Mouse (Mus musculus) heart, embryonic 13.5 days (tissue): Measurements from ENCODE around the gene Mafk. TPM values are rescaled to one million over a fixed set of nuclear protein-coding genes. Genes with fewer than 3 reads are reported as not detected.
A peak's percentile ranks its signal among the peaks of the same experiment; 100 is the strongest.
"Not testable (repeated sequence)": the region's sequence is repeated elsewhere in the genome, so short reads cannot be mapped to it uniquely, and the experiment has no call there.

ENCODE experiments used
- ATAC-seq: fragments of 200-750 bp; cut with Nextera tagmentation; 2 replicates; pipeline ENCODE4 v1.8.0; 2017; ENCODE audit warnings: moderate TSS enrichment; ENCODE audit not compliant: insufficient number of reproducible peaks, low FRiP score, low TSS enrichment; ENCODE audit errors: extremely low read depth
- H3K27ac ChIP-seq: fragments of 300-500 bp; sonication (generic); replicated peaks from 2 replicates; pipeline ENCODE4 v1.5.1; 2015; ENCODE audit warnings: moderate library complexity, mild to moderate bottlenecking, inconsistent platforms
- H3K27me3 ChIP-seq: fragments of 300-500 bp; sonication (generic); replicated peaks from 2 replicates; pipeline ENCODE4 v1.6.1; 2015; ENCODE audit warnings: mild to moderate bottlenecking, inconsistent platforms
- H3K36me3 ChIP-seq: fragments of 300-500 bp; sonication (generic); 2 replicates; pipeline ENCODE4 v1.6.1; 2015; ENCODE audit warnings: mild to moderate bottlenecking, inconsistent platforms
- H3K4me1 ChIP-seq: fragments of 300-500 bp; sonication (generic); 2 replicates; pipeline ENCODE4 v1.6.1; 2015; ENCODE audit warnings: inconsistent platforms
- H3K4me2 ChIP-seq: fragments of 300-500 bp; sonication (generic); 2 replicates; pipeline ENCODE4 v1.6.1; 2015; ENCODE audit warnings: inconsistent platforms, mild to moderate bottlenecking, moderate library complexity
- H3K4me3 ChIP-seq: fragments of 300-500 bp; sonication (generic); 2 replicates; pipeline ENCODE4 v1.5.1; 2015; ENCODE audit warnings: moderate library complexity, mild to moderate bottlenecking, inconsistent platforms
- H3K9ac ChIP-seq: fragments of 300-500 bp; sonication (generic); 2 replicates; pipeline ENCODE4 v1.6.1; 2015; ENCODE audit warnings: inconsistent platforms, mild to moderate bottlenecking, moderate library complexity
- H3K9me3 ChIP-seq: fragments of 300-500 bp; sonication (generic); 2 replicates; pipeline ENCODE4 v1.6.1; 2016; ENCODE audit warnings: inconsistent platforms
- WGBS: fragments of 180-500 bp; shearing (Covaris S2); methylation state at CpG from one replicate; pipeline ENCODE4 v1.1.7; 2015; ENCODE audit warnings: mixed read lengths; 5-methylcytosine and 5-hydroxymethylcytosine counted together
- polyA plus RNA-seq: library from polyadenylated mRNA; unstranded; fragments of >200 nt; fragmentation: Nextera tagmentation; extraction: Ambion mirVana; gene quantifications from 2 replicates; pipeline ENCODE4 v1.2.1, GENCODE M21; 2015

Mafk gene
- 17.6 and 21.7 TPM in 2 replicates for polyA plus RNA-seq

- ATAC-seq = peak; percentile 86
- WGBS = under 1% methylated on average over 92 of the region's 92 CpGs
- Histone ChIP-seq H3K27me3 (no peaks in the 10 kb centered on the region), H3K4me3 (peak within 1 kb of the TSS; percentile 98), H3K36me3 (no peaks in the 10 kb centered on the region), H3K9me3 (no peaks in the 10 kb centered on the region), H3K4me1 (peaks cover 52% of the 10 kb centered on the region), H3K4me2 (peak within 1 kb of the TSS; percentile 99), H3K9ac (peak within 1 kb of the TSS; percentile 94), H3K27ac (peak within 1 kb of the TSS; percentile 99)
These were observed at the start of gene Mafk for GRCm38 (mm10) chr5:139791227-139792158. Mafk (plus strand) TSS chr5:139791513.

GRCm38 (mm10) chr5:139742640-139743039, 48.7 kb upstream of the Mafk start:
- WGBS = 29% methylated on average over 3 of the region's 3 CpGs
- H3K27me3 ChIP-seq, H3K27ac ChIP-seq, H3K4me2 ChIP-seq, H3K9ac ChIP-seq, H3K36me3 ChIP-seq, H3K4me3 ChIP-seq, ATAC-seq, H3K9me3 ChIP-seq: not testable (repeated sequence)
- H3K4me1 ChIP-seq = peaks cover 10% of the 10 kb centered on the region

DNA sequence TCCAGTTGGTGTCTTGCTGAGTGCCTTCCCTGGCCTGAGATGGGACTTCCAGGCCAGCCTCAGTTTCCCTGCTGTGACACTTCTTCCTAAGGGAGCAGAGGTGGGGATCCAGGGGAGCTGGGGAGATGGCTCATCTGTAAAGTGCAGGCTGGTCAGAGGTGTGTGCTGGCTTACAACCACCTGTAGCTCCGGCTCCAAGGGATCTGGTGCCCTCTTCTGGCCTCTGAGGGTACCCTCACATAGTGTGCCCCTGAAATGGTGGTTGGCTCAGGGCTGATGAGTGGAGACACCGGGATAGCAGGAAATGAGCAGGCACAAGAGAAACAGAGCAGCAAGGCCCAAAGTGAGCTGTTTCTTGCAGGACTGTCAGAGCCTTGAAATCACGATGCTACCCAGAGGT, 45.5 kb upstream of the Mafk start:
- Histone ChIP-seq H3K4me2 (no peak overlapping the region), H3K36me3 (peaks cover 9% of the 10 kb centered on the region), H3K4me1 (peaks cover 3% of the 10 kb centered on the region; the same call in 1 of the 2 replicates), H3K9me3 (no peaks in the 10 kb centered on the region), H3K9ac (no peak overlapping the region), H3K27me3 (0 out of 2 replicates have a peak, but pooled peaks cover 4% of the 10 kb centered on the region), H3K27ac (no peak overlapping the region), H3K4me3 (no peak overlapping the region)
- 0 out of 2 replicates have a peak, but pooled peaks have one; percentile 17 for ATAC-seq
- WGBS = 5% methylated on average over 3 of the region's 3 CpGs

DNA sequence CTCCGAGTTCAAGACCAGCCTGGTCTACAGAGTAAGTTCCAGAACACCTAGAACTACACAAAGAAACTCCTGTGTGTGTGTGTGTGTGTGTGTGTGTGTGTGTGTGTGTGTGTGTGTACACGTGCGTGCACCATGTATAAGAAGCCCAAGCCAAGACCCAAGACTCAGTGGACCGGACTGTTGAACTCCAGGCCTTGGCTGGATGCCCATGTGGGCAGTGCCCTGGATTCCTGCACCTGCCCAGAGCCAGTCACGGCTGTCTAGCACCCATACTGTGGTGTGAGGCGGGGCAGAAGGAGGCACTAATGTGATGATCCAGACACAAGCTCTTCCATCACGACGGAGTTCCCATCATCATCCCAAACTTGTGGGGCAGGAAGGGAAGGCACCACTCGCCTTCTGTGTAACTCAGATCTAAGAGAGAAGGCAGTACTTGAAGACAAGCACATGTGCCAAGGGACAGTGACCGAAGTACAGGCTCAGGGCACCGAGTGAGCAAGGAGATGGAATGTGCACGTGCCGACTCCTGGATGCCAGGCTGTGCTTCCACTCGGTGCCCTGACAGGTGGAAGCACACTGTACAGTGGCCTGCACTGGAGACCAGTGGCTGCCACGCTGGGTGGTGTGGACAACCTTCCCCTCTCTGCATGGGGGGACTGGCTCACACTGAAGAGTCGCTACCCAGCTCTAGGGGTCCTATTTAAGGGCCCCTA, 41.7 kb upstream of the Mafk start:
- H3K36me3 ChIP-seq = peaks cover 44% of the 10 kb centered on the region
- no peak overlapping the region for H3K9ac ChIP-seq
- no peak overlapping the region for H3K4me3 ChIP-seq
- WGBS = 82% methylated on average over 16 of the region's 16 CpGs
- H3K4me1 ChIP-seq = no peaks in the 10 kb centered on the region
- H3K27ac ChIP-seq = no peak overlapping the region
- H3K9me3 ChIP-seq = no peaks in the 10 kb centered on the region
- 0 out of 2 replicates have a peak, but pooled peaks cover 4% of the 10 kb centered on the region for H3K27me3 ChIP-seq
- no peak for ATAC-seq
- H3K4me2 ChIP-seq = no peak overlapping the region

DNA sequence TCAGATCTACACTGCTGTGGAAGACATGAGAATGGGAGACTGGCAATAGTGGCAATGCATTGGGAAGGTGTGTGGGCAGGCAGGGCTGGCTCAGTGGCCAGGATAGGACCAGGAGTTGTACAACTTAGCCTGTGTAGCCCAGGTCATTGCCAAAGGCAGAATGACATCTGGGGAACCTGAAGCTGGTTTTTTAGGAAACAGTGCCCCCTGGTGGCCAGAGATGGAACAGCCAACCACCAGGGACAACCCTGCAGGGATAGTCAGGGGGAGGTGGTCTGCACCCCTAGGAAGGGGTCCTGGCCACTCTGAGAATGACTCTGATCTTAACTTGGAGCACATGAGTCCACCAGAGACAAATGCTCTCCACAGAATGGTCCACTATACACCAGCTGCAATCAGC, 40.8 kb upstream of the Mafk start:
- Histone ChIP-seq H3K36me3 (peaks cover 54% of the 10 kb centered on the region), H3K9me3 (no peaks in the 10 kb centered on the region), H3K4me3 (no peak overlapping the region), H3K4me1 (no peaks in the 10 kb centered on the region), H3K4me2 (no peak overlapping the region), H3K27ac (no peak overlapping the region), H3K27me3 (0 out of 2 replicates have a peak, but pooled peaks cover under 1% of the 10 kb centered on the region), H3K9ac (no peak overlapping the region)
- no peak for ATAC-seq

DNA sequence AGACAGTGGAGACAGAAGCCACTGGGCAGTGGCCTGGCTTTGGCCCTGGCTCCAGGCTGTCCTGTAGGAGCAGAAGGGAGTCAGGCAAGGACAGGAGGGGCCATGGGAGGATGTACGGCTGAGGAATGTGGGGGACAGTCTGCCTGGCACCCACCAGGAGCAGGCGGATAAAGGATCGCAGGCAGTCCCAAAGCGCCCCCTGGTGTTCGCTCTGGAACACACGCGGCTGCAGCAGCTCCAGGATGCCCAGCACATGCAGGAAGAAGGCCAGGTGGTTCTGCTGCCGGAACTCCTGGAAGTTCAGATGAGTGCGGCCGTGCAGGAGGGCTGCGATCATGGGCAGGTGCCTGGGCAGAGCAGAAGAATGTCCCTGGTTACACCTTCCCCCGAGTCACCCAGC, 36.6 kb upstream of the Mafk start:
- no peak overlapping the region for H3K9ac ChIP-seq
- no peak for ATAC-seq
- H3K4me1 ChIP-seq = no peaks in the 10 kb centered on the region
- no peaks in the 10 kb centered on the region for H3K9me3 ChIP-seq
- no peak overlapping the region for H3K27ac ChIP-seq
- peaks cover 96% of the 10 kb centered on the region for H3K36me3 ChIP-seq
- H3K27me3 ChIP-seq = no peaks in the 10 kb centered on the region
- H3K4me3 ChIP-seq = no peak overlapping the region
- H3K4me2 ChIP-seq = no peak overlapping the region
- WGBS = 29% methylated on average over 12 of the region's 12 CpGs

GRCm38 (mm10) chr5:139756135-139756534, 35.2 kb upstream of the Mafk start:
- Histone ChIP-seq H3K4me3 (no peak overlapping the region), H3K36me3 (peaks cover 98% of the 10 kb centered on the region), H3K9ac (no peak overlapping the region), H3K27ac (no peak overlapping the region), H3K9me3 (no peaks in the 10 kb centered on the region), H3K27me3 (no peaks in the 10 kb centered on the region), H3K4me1 (no peaks in the 10 kb centered on the region), H3K4me2 (no peak overlapping the region)
- ATAC-seq = no peak
- 84% methylated on average over 12 of the region's 12 CpGs for WGBS

DNA sequence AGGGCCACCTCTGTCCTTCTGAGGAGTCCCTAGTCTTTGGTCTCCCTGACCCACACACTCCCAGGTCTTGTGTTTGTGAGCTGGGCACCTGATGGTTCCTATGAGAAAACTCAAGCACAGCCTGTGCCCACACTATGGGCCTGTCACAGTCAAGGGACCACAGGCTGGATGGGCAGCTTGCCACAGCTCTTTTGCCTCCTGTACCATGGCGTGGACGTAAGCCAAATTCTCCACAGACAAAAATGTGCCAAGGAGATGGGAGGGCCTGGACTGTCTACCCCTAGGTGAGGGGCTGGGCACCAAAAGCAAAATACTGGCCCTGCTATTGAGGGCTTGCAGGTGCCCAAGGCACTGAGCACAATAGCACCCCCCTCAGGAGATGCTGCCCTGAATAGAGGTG, 34.7 kb upstream of the Mafk start:
- ATAC-seq = no peak
- WGBS = 96% methylated on average over 2 of the region's 2 CpGs
- peaks cover 98% of the 10 kb centered on the region for H3K36me3 ChIP-seq

DNA sequence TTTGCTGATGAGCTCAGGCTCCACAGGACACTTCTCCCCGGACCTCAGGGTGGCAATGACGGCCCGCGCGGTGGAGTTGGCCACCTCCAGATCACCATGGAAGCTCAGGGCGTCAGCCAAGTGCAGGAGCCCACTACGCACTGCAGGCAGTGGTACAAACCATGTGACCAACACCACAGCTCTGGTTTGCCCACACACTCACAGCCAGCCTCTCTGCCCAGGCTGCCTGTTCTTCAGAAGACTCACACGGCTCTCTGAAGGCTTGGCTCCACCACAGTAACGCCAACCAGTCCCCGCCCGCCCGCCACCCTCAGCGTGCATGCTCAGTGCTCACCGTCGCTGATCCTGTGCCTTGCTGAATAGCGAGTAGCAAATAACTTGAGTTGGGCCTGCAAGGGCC, 33.2 kb upstream of the Mafk start:
- no peaks in the 10 kb centered on the region for H3K9me3 ChIP-seq
- no peak overlapping the region for H3K4me3 ChIP-seq
- H3K27ac ChIP-seq = no peak overlapping the region
- H3K36me3 ChIP-seq = peaks cover 98% of the 10 kb centered on the region
- ATAC-seq = no peak
- no peak overlapping the region for H3K4me2 ChIP-seq
- WGBS = 82% methylated on average over 16 of the region's 16 CpGs
- no peaks in the 10 kb centered on the region for H3K27me3 ChIP-seq
- no peaks in the 10 kb centered on the region for H3K4me1 ChIP-seq
- H3K9ac ChIP-seq = no peak overlapping the region

More for the DNA sequence above, 34.7 kb upstream of the Mafk start:
- H3K27me3 ChIP-seq = no peaks in the 10 kb centered on the region
- H3K9ac ChIP-seq = no peak overlapping the region
- H3K4me2 ChIP-seq = no peak overlapping the region
- no peak overlapping the region for H3K27ac ChIP-seq
- H3K4me3 ChIP-seq = no peak overlapping the region
- no peaks in the 10 kb centered on the region for H3K9me3 ChIP-seq
- H3K4me1 ChIP-seq = no peaks in the 10 kb centered on the region

DNA sequence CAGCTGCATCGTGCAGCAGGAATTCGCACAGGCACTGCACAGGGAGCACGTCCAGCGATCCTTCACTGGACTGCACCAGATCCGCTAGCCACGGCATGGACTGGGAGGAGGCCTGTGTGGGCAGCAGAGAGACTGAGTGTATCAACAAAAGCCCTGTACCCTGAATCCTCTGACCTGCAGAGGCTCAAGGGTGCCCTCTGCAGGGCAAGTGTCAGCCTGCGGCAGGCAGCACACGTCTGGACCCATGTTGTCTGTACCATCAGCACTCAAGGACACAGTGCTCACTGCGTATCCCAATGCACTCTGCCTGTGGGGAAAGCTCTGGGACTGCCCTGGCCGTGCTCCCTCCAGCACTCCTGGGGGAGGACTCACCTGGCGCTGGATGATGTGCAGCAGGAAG, 27.0 kb upstream of the Mafk start:
- Histone ChIP-seq H3K27ac (no peak overlapping the region), H3K9me3 (no peaks in the 10 kb centered on the region), H3K4me1 (no peaks in the 10 kb centered on the region), H3K36me3 (peaks cover 100% of the 10 kb centered on the region), H3K4me3 (no peak overlapping the region), H3K27me3 (no peaks in the 10 kb centered on the region), H3K9ac (no peak overlapping the region), H3K4me2 (no peak overlapping the region)
- WGBS = 78% methylated on average over 11 of the region's 11 CpGs
- no peak for ATAC-seq

DNA sequence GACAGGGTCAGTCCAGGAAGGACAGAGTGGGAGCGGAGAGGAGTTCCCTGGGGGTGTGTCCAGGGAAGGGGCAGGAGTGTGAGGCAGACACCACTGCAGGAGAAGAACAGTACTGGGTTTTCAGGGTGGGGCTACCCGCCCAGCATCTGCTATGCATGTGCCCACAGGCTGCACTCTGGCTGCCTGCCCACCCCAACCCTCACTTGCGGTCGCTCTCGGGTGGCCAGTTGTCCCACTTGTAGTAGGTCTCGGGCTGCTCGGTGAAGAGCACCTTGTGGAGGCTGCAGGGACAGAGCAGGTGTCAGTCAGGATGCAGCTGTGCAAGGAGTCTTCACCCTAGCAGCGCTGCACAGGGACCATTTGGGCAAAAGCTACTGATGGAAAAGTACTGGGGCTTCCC, 23.1 kb upstream of the Mafk start:
- Histone ChIP-seq H3K9ac (no peak overlapping the region), H3K9me3 (no peaks in the 10 kb centered on the region), H3K36me3 (peaks cover 100% of the 10 kb centered on the region), H3K27ac (no peak overlapping the region), H3K4me3 (no peak overlapping the region), H3K27me3 (no peaks in the 10 kb centered on the region), H3K4me2 (no peak overlapping the region), H3K4me1 (no peaks in the 10 kb centered on the region)
- WGBS = 89% methylated on average over 8 of the region's 8 CpGs
- ATAC-seq = no peak
